Mouse (Mus musculus): ENCODE data around the gene Dnajc28. TPM values are rescaled to one million over a fixed set of nuclear protein-coding genes. Genes with fewer than 3 reads are reported as not detected.

The Dnajc28 gene
- 5.1 and 5.9 TPM in 2 replicates for polyA plus RNA-seq (2015; fragmentation: Nextera tagmentation; extraction: Ambion mirVana)

DNA sequence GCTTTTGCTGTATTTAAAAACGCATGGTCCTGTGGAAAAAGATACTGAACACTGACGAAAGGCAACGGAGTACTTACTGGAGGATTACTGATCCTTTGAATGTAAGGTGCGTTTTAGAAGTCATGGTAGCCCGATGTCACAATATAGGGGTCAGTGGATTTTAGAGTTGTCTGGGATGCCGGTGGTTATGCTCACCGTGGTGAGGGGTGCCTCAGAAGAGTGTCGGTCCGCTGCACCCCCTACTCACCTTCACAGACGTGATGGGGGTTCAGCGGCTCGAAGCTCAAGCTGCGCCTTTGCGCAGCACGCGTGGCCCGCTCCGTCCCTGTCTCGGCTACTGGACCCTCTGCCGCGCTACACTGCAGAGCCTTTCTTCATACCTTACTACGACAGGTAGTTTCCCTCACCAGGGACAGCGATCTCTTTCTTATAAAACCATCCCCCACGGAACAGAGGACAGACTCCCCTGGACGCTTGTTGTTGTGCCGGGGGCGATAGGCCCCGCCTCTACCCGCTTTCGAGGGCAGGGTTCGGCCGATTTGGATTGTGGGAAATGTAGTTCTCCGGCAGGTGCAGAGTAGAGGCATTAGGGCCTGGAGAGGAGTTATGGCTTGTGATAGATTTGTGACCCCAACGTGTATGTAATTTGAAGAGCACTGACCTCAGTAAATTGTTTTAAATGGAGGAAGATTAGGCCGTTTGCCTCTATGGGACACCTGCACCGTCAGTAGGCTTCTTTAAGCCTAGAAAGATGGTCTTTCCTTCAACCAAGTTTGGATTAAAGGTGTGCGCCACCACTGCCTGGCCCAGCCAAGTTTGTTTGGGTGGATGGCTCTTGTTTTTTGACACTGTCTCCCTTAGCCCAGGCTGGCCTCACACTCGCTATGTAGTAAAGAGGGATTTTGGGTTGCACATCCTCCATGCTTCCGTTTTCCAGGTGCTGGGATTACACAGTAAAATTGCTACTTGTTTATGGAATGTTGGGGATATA, at the start of gene Dnajc28:
TSS of gene Dnajc28 (minus strand) at position 516 of the 991 bp plus-strand sequence.
- H3K27ac ChIP-seq (replicated peaks) = peak within 1 kb of the TSS; percentile 33; the same call in 1 of the 2 replicates
- WGBS = 10% methylated on average over 39 of the region's 39 CpGs

DNA sequence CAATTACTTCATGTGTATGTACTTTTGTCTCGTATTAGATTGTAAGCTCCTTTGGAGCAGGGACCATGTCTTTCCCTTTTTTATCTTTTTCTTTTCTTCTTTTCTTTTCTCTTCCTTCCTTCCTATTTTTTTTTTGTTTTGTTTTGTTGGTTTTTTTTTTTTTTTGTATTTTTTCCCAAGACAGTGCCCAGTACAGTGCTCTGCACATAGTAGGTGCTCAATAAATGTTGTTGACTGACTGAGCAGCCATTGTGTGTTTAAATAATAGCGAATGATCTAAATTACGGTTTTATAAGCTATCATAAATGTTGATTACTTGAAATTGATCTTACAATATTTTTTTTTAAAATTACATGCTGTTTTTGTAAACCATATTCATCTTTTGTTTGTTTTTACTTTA, 45.0 kb upstream of the Dnajc28 start:
- no peak overlapping the region for H3K4me3 ChIP-seq (replicated peaks)
- no peaks in the 10 kb centered on the region for H3K9me3 ChIP-seq (replicated peaks)
- no peak overlapping the region for H3K27ac ChIP-seq (replicated peaks)
- peaks cover 13% of the 10 kb centered on the region for H3K4me1 ChIP-seq
- no peak overlapping the region for H3K9ac ChIP-seq (replicated peaks)
- no peaks in the 10 kb centered on the region for H3K27me3 ChIP-seq (replicated peaks)
- no peak overlapping the region for H3K4me2 ChIP-seq
- 96% methylated on average over 3 of the region's 3 CpGs for WGBS
- peaks cover 77% of the 10 kb centered on the region for H3K36me3 ChIP-seq
- ATAC-seq (ENCODE audit: low FRiP score) = no peak

More for the DNA sequence above, at the start of gene Dnajc28:
- Histone ChIP-seq H3K9me3 (replicated peaks) (no peaks in the 10 kb centered on the region), H3K36me3 (peaks cover 40% of the 10 kb centered on the region), H3K27me3 (replicated peaks) (no peaks in the 10 kb centered on the region), H3K4me2 (peak within 1 kb of the TSS; percentile 77), H3K4me1 (peaks cover 6% of the 10 kb centered on the region), H3K4me3 (replicated peaks) (peak within 1 kb of the TSS; percentile 67), H3K9ac (replicated peaks) (peak within 1 kb of the TSS; percentile 66)
- ATAC-seq (ENCODE audit: low FRiP score) = peak; percentile 92

DNA sequence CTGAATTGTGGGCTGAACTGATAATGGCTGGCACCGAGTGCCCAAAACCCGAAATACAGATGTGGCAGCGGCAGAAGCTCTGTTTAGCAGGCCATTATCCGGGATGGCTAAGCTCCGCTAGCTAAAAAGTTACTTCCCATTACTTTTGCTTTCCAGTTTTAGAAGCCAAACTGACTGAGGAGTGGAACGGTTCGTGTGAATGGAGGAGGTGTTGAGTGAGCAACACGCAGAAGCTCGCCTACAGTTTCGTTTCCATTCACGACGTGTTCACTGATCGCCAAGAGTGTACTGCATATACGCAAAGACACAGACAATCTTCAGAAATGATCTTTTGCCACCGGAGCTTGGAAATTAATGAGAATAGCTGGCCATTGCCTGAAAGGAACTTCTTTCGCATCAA, 43.5 kb upstream of the Dnajc28 start:
- Histone ChIP-seq H3K27me3 (replicated peaks) (no peaks in the 10 kb centered on the region), H3K4me3 (replicated peaks) (no peak overlapping the region), H3K9me3 (replicated peaks) (no peaks in the 10 kb centered on the region), H3K4me2 (no peak overlapping the region), H3K4me1 (peaks cover 13% of the 10 kb centered on the region), H3K27ac (replicated peaks) (no peak overlapping the region), H3K36me3 (peaks cover 85% of the 10 kb centered on the region), H3K9ac (replicated peaks) (no peak overlapping the region)
- no peak for ATAC-seq (ENCODE audit: low FRiP score)
- 95% methylated on average over 16 of the region's 16 CpGs for WGBS

DNA sequence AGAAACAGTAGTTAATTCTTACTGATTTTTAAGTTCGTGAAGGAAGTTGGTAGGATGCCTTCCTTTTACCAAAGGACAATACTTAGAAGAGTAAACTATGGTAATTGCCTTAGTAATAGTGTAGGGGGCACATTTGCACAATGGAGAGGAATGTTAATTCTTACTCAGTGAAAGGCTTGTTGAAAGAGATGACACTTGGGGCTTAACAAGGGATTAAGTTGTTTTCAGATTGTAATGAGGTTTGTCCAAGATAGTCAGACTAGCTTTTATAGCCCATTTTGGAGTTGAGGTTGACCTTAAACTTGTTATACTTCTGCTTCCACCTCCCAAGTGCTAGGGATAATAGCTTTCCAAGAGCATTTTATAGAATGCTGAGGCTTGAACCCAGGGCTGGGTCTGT, 42.6 kb upstream of the Dnajc28 start:
- peaks cover 13% of the 10 kb centered on the region for H3K4me1 ChIP-seq
- H3K27ac ChIP-seq (replicated peaks) = no peak overlapping the region
- 44% methylated on average over 1 of the region's 1 CpGs for WGBS
- H3K9ac ChIP-seq (replicated peaks) = no peak overlapping the region
- no peaks in the 10 kb centered on the region for H3K9me3 ChIP-seq (replicated peaks)
- no peaks in the 10 kb centered on the region for H3K27me3 ChIP-seq (replicated peaks)
- H3K36me3 ChIP-seq = peaks cover 86% of the 10 kb centered on the region
- H3K4me2 ChIP-seq = no peak overlapping the region
- ATAC-seq (ENCODE audit: low FRiP score) = no peak
- H3K4me3 ChIP-seq (replicated peaks) = no peak overlapping the region

DNA sequence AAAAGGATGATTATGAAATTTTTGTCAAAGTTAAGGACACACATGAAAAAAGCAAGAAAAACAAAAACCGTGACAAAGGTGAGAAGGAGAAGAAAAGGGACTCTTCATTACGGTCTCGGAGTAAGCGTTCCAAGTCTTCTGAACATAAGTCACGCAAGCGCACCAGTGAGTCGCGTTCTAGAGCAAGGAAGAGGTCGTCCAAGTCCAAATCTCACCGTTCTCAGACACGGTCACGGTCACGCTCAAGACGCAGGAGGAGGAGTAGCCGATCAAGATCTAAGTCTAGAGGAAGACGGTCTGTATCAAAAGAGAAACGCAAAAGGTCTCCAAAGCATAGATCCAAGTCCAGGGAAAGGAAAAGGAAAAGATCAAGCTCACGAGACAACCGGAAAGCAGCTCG, 41.0 kb upstream of the Dnajc28 start:
- Histone ChIP-seq H3K4me3 (replicated peaks) (no peak overlapping the region), H3K36me3 (peaks cover 87% of the 10 kb centered on the region), H3K27ac (replicated peaks) (no peak overlapping the region), H3K4me2 (no peak overlapping the region), H3K9ac (replicated peaks) (no peak overlapping the region), H3K9me3 (replicated peaks) (no peaks in the 10 kb centered on the region), H3K4me1 (peaks cover 13% of the 10 kb centered on the region), H3K27me3 (replicated peaks) (no peaks in the 10 kb centered on the region)
- 98% methylated on average over 20 of the region's 20 CpGs for WGBS
- no peak for ATAC-seq (ENCODE audit: low FRiP score)

DNA sequence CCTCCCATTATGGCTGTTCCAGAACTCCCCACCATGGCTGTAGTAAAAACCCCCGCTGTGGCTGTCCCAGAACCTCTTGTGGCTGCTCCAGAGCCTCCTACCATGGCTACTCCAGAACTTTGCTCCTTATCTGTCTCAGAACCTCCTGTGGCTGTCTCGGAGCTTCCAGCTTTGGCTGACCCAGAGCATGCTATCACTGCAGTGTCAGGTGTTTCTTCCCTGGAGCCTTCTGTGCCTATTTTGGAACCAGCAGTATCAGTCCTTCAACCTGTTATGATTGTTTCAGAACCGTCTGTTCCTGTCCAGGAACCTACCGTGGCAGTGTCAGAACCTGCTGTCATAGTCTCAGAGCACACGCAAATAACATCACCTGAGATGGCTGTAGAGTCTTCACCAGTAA, 39.6 kb upstream of the Dnajc28 start:
- Histone ChIP-seq H3K4me2 (no peak overlapping the region), H3K9me3 (replicated peaks) (no peaks in the 10 kb centered on the region), H3K27ac (replicated peaks) (no peak overlapping the region), H3K9ac (replicated peaks) (no peak overlapping the region), H3K4me1 (peaks cover 13% of the 10 kb centered on the region), H3K27me3 (replicated peaks) (no peaks in the 10 kb centered on the region), H3K36me3 (peaks cover 85% of the 10 kb centered on the region), H3K4me3 (replicated peaks) (no peak overlapping the region)
- WGBS = 97% methylated on average over 5 of the region's 5 CpGs
- no peak for ATAC-seq (ENCODE audit: low FRiP score)

DNA sequence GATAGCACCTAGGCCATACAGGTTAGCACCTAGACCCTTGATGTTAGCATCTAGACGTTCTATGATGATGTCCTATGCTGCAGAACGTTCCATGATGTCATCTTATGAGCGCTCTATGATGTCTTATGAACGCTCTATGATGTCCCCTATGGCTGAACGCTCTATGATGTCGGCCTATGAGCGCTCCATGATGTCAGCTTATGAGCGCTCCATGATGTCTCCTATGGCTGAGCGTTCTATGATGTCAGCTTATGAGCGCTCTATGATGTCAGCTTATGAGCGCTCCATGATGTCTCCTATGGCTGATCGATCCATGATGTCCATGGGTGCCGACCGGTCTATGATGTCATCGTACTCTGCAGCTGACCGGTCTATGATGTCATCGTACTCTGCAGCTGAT, 38.5 kb upstream of the Dnajc28 start:
- Histone ChIP-seq H3K4me3 (replicated peaks) (no peak overlapping the region), H3K9me3 (replicated peaks) (no peaks in the 10 kb centered on the region), H3K36me3 (peaks cover 80% of the 10 kb centered on the region), H3K27me3 (replicated peaks) (no peaks in the 10 kb centered on the region), H3K4me2 (no peak overlapping the region), H3K4me1 (peaks cover 16% of the 10 kb centered on the region), H3K9ac (replicated peaks) (no peak overlapping the region), H3K27ac (replicated peaks) (no peak overlapping the region)
- WGBS = 97% methylated on average over 17 of the region's 17 CpGs
- no peak for ATAC-seq (ENCODE audit: low FRiP score)

DNA sequence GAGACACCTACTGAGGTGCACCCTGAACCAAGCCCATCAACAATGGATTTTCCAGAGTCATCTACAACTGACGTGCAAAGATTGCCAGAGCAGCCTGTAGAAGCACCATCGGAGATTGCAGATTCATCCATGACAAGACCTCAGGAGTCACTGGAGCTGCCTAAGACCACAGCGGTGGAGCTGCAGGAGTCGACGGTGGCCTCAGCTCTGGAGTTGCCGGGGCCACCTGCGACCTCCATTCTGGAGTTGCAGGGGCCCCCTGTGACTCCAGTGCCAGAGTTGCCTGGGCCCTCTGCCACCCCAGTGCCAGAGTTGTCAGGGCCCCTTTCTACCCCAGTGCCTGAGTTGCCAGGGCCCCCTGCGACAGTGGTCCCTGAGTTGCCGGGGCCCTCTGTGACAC, 36.5 kb upstream of the Dnajc28 start:
- no peak for ATAC-seq (ENCODE audit: low FRiP score)
- Histone ChIP-seq H3K27me3 (replicated peaks) (no peaks in the 10 kb centered on the region), H3K4me3 (replicated peaks) (no peak overlapping the region), H3K4me1 (peaks cover 13% of the 10 kb centered on the region), H3K9me3 (replicated peaks) (no peaks in the 10 kb centered on the region), H3K9ac (replicated peaks) (no peak overlapping the region), H3K4me2 (no peak overlapping the region), H3K36me3 (peaks cover 70% of the 10 kb centered on the region), H3K27ac (replicated peaks) (no peak overlapping the region)
- 97% methylated on average over 9 of the region's 9 CpGs for WGBS

DNA sequence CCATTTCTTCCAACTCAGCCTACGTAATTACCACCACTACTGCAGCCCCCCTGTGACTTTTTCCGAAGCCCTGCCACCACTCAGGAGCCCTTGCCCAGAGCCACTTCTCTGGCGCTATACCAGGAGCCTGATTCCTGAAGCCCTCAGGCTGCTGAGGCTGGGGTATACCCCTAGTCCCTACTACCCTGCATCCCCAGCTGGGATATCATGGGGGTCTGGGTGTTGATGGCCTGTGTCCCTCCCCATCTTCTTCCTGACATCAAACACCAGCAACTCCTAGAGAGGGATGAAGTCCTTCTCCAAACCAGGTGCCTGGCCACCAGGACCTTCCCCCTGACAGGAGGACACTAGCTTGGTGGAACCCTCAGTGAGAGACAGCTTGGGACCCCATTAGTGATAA, 33.4 kb upstream of the Dnajc28 start:
- Histone ChIP-seq H3K4me1 (peaks cover 21% of the 10 kb centered on the region), H3K27me3 (replicated peaks) (no peaks in the 10 kb centered on the region), H3K27ac (replicated peaks) (no peak overlapping the region), H3K9me3 (replicated peaks) (no peaks in the 10 kb centered on the region), H3K9ac (replicated peaks) (no peak overlapping the region), H3K4me3 (replicated peaks) (no peak overlapping the region), H3K36me3 (peaks cover 39% of the 10 kb centered on the region), H3K4me2 (no peak overlapping the region)
- 88% methylated on average over 3 of the region's 3 CpGs for WGBS
- no peak for ATAC-seq (ENCODE audit: low FRiP score)

DNA sequence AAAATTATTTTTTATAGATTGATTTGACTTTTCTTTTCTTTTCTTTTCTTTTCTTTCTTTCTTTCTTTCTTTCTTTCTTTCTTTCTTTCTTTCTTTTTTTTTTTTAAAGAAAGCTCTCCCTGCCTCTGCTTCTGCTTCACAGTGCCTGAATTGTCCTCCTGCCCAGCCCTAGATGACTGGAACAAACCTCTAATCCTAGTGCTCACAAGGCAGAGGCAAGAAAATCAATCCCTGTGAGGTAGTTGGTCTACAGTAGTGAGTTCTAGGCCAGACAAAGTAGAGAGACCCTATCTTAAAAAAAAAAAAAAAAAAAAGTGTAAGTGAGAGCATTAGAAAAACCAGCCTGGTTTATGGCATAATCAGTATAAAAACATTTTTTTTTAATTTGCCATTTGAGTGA, 31.0 kb upstream of the Dnajc28 start:
- Histone ChIP-seq H3K4me1 (peaks cover 29% of the 10 kb centered on the region), H3K36me3 (peaks cover 15% of the 10 kb centered on the region), H3K9ac (replicated peaks) (no peak overlapping the region), H3K27ac (replicated peaks) (no peak overlapping the region), H3K4me2 (peak overlapping the region; percentile 30; the same call in 1 of the 2 replicates), H3K9me3 (replicated peaks) (no peaks in the 10 kb centered on the region), H3K4me3 (replicated peaks) (no peak overlapping the region), H3K27me3 (replicated peaks) (no peaks in the 10 kb centered on the region)
- ATAC-seq (ENCODE audit: low FRiP score) = no peak

DNA sequence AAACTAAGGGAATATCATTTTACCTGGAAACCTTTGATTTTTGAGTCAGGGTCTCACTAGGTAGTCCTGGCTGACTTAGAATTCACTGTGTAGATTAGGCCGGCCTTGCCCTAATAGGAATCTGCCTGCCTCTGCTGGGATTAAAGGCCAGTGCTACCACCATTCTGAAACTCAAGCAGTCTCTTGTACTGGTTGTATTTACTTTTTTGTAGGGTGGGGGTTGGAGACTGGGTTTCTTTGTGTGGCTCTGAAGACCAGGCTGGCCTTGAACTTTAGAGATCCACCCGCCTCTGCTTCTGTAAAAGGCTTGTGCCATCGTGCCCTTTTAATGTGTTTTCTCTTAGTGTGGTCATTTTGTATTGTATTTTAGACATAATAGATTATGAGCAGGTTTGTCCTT, 30.4 kb upstream of the Dnajc28 start:
- WGBS = 67% methylated on average over 3 of the region's 3 CpGs
- peaks cover 29% of the 10 kb centered on the region for H3K4me1 ChIP-seq
- ATAC-seq (ENCODE audit: low FRiP score) = no peak
- H3K27ac ChIP-seq (replicated peaks) = no peak overlapping the region
- H3K4me3 ChIP-seq (replicated peaks) = peak overlapping the region; percentile 78
- H3K9me3 ChIP-seq (replicated peaks) = no peaks in the 10 kb centered on the region
- H3K4me2 ChIP-seq = peak overlapping the region; percentile 96
- H3K36me3 ChIP-seq = peaks cover 12% of the 10 kb centered on the region
- 0 out of 2 replicates have a peak overlapping the region, but pooled peaks have one; percentile 34 for H3K9ac ChIP-seq (replicated peaks)
- no peaks in the 10 kb centered on the region for H3K27me3 ChIP-seq (replicated peaks)

DNA sequence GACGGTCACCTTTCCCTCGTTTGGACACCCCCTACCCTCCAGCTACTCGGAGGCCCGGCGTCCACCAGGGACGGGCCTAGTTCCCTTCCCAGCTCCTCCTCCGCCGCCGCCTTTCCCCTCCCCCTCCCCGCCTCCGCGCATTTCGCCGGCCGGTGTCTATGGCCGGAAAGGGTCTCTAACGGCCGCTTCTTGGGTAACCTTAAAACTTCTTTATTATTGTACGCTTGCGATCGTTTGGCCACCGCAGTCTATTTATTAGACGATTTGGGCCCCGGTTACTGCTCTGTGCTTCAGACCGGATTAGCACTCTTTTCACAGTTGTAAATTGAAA, 29.4 kb upstream of the Dnajc28 start:
- Histone ChIP-seq H3K4me1 (peaks cover 29% of the 10 kb centered on the region), H3K27me3 (replicated peaks) (no peaks in the 10 kb centered on the region), H3K4me3 (replicated peaks) (peak overlapping the region; percentile 78), H3K4me2 (peak overlapping the region; percentile 96), H3K9me3 (replicated peaks) (no peaks in the 10 kb centered on the region), H3K27ac (replicated peaks) (peak overlapping the region; percentile 99), H3K9ac (replicated peaks) (peak overlapping the region; percentile 82), H3K36me3 (peaks cover 9% of the 10 kb centered on the region)
- WGBS = 0% methylated on average over 24 of the region's 25 CpGs
- ATAC-seq (ENCODE audit: low FRiP score) = peak; percentile 54
